Mouse (Mus musculus): ENCODE data around the gene Eomes.

Gene Eomes

DNA sequence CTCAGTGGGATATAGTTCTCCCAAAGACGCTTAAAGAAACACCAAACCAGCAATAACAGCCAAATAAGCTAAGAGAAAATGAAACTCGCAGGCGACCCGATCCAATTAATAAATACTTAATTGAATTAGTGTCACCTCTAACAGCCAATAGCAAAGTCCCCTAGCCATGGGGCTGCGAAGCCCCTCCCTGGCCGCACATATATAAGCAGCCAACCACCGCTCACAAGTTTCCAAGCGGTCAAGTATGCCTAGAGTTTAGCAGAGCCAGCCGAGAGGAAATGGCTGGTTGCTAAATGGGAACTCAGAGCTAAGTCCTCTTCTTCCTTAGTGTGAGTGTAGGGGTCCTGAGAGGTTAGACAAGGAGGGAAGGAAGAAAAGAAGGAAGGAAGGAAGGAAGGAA lies at the start of gene Eomes:
Gene Eomes (plus strand): TSS at position 252 of the 400 bp plus-strand sequence.
- in situ Hi-C loops (cut with MboI; ENCODE audit: unreplicated experiment in 2 of 2), result loop anchor here in 1 of 2 experiments (25.0 kb wide), 1 partner anchor 1416 kb away; no protein-coding TSS in a partner anchor

DNA sequence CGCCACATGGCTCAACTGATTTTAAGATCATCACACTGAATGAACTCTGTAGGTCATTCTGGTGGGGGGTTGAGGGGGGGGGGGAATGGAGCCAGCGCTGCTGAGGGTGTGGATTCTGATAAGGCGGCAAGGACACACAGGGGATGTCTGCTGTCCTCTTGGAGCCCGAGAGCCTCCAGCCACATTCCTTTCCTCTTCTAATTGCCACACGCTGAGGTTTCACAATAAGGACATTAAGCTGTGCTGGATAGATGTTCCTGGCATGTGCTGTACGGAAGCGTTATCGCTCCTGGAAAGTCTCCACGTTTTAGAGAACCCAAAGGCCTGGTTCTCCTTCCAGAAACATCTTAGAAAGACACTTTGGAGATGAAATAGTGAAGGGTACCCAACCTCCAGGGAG lies 33.2 kb upstream of the Eomes start:
- in situ Hi-C loops (cut with MboI; ENCODE audit: unreplicated experiment in 2 of 2), result no loop called here

DNA sequence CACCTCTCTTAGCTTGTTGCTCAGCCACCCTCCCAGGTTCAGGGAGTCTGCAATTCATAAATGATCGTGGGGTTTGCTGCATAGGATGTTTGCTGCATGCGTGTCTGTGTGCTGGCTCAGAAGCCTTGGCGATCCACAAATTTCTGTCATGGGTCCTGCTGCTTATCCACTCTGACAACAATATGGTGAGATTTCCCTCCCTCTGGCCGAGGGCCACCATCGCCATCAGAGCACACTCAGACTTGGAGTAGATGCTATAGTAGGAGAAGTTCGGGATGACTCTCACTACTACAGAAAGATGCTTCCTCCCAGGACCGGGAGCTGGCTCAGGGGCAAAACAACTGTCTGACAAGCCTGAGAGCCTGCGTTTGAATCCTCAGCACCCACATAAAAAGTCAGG lies 28.7 kb upstream of the Eomes start:
- in situ Hi-C loops (cut with MboI; ENCODE audit: unreplicated experiment in 2 of 2), result no loop called here

- in situ Hi-C loops (cut with MboI; ENCODE audit: unreplicated experiment in 2 of 2), result no loop called here
Observed at GRCm38 (mm10) chr9:118453427-118453826, 24.6 kb upstream of the Eomes start.

DNA sequence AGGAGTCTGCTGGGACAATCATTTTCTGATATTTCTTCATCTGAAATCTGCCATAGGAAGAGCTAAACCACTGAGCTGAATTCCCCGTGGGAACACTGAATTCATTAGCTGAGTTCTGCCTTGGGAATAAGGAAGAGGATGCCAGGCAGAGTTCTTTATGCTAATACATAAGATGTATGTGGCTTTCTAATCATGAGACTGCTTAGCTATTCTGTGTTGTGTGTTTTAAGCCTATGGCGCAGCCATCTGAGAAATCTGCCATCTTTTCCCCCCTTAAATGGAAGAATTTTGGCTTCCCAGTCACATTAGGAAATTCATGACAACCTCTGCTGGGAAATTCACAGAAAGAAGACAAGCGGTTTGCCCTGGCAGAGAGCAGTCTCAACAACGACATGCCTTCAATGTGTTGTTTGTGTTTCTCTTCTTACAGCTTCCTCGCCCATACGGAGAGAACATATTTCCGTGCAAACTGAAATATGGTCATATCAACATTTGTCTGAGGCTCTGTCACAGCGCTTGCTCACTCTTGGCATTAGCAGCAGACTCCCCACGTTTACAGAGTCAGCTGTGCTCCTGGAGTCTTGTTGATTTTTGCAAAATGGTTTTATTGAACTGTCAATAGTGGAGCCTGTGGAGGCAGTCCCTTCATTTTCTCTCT lies 22.7 kb upstream of the Eomes start:
- in situ Hi-C loops (cut with MboI; ENCODE audit: unreplicated experiment in 2 of 2), result no loop called here

- in situ Hi-C loops (cut with MboI; ENCODE audit: unreplicated experiment in 2 of 2), result no loop called here
Observed at GRCm38 (mm10) chr9:118456405-118456804, 21.6 kb upstream of the Eomes start.

GRCm38 (mm10) chr9:118458039-118458438 lies 20.0 kb upstream of the Eomes start:
- in situ Hi-C loops (cut with MboI; ENCODE audit: unreplicated experiment in 2 of 2), result no loop called here

GRCm38 (mm10) chr9:118464031-118464430 lies 14.0 kb upstream of the Eomes start:
- in situ Hi-C loops (cut with MboI; ENCODE audit: unreplicated experiment in 2 of 2), result no loop called here

DNA sequence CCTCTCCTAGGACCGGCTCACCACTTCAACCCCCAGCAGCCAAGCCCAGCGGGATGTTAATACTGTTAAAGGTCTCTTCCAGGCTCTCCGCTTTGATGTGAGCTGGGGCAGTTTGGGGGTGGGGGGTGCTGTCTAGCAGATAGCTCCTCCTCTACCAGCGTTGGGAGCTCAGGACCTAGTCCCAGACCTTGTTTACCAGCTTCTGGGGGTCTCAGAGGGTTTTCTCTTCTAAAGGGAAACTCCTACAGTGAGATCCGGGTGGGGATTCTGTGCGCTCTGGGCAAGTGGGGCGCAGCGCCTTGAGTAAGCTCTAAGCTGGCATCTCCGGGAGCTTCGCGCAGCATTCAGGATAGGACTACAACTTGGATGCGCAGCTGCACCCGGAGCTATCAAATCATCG lies 9.7 kb upstream of the Eomes start:
- in situ Hi-C loops (cut with MboI; ENCODE audit: unreplicated experiment in 2 of 2), result no loop called here

DNA sequence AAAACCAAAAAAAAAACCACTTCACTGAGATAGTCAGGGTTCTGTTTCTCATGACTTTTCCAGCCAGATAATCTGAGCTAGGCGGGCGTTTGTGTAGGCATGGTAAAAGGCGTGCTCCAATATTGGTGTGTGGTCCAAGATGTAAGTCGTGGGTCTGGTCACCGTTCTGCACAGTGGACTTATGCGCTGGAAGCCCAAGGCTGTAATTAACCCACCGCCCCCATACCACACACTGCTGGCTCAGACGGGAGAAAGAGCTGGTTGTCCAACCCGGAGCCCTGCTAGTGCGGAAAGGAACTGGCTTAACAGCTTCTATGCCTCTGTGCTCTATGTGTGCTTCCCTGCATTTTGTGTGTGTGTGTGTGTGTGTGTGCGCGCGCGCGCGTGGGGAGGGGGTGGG lies 8.7 kb upstream of the Eomes start:
- in situ Hi-C loops (cut with MboI; ENCODE audit: unreplicated experiment in 2 of 2), result no loop called here

DNA sequence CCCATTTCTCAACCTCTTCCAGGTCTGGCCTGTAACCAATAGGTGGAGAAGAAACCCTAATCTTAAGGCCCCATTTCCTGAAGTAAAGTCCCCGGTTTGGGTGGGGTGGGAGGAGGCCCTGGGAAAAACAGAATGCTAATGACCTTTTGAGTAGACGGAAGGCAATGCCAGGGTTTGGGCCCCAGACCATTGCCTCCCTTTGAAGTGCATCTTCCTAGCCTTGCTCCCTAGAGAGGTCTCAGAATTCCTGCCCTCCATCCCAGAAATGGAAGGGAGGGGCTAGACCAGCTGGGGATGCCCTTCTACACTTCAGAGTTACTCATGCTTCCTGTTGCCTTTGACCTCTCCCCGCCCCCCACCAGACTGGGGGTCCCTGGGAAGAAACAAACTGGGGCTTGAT lies 6.7 kb upstream of the Eomes start:
- in situ Hi-C loops (cut with MboI; ENCODE audit: unreplicated experiment in 2 of 2), result no loop called here

GRCm38 (mm10) chr9:118476211-118476765 lies 1.7 kb upstream of the Eomes start:
- in situ Hi-C loops (cut with MboI; ENCODE audit: unreplicated experiment in 2 of 2), result loop anchor here in 1 of 2 experiments (25.0 kb wide), 1 partner anchor 1414 kb away; no protein-coding TSS in a partner anchor

GRCm38 (mm10) chr9:118476766-118477271 lies 1.2 kb upstream of the Eomes start:
- in situ Hi-C loops (cut with MboI; ENCODE audit: unreplicated experiment in 2 of 2), result loop anchor here in 1 of 2 experiments (25.0 kb wide), 1 partner anchor 1415 kb away; no protein-coding TSS in a partner anchor

- in situ Hi-C loops (cut with MboI; ENCODE audit: unreplicated experiment in 2 of 2), result loop anchor here in 1 of 2 experiments (25.0 kb wide), 1 partner anchor 1415 kb away; no protein-coding TSS in a partner anchor
Observed at GRCm38 (mm10) chr9:118477281-118477931, 606 bp upstream of the Eomes start.

GRCm38 (mm10) chr9:118478458-118478838 lies 436 bp downstream of the Eomes start:
- in situ Hi-C loops (cut with MboI; ENCODE audit: unreplicated experiment in 2 of 2), result loop anchor here in 1 of 2 experiments (25.0 kb wide), 1 partner anchor 1416 kb away; no protein-coding TSS in a partner anchor

GRCm38 (mm10) chr9:118478839-118479507 lies 961 bp downstream of the Eomes start:
- in situ Hi-C loops (cut with MboI; ENCODE audit: unreplicated experiment in 2 of 2), result loop anchor here in 1 of 2 experiments (25.0 kb wide), 1 partner anchor 1417 kb away; no protein-coding TSS in a partner anchor

GRCm38 (mm10) chr9:118479508-118480291 lies 1.7 kb downstream of the Eomes start:
- in situ Hi-C loops (cut with MboI; ENCODE audit: unreplicated experiment in 2 of 2), result loop anchor here in 1 of 2 experiments (25.0 kb wide), 1 partner anchor 1417 kb away; no protein-coding TSS in a partner anchor

DNA sequence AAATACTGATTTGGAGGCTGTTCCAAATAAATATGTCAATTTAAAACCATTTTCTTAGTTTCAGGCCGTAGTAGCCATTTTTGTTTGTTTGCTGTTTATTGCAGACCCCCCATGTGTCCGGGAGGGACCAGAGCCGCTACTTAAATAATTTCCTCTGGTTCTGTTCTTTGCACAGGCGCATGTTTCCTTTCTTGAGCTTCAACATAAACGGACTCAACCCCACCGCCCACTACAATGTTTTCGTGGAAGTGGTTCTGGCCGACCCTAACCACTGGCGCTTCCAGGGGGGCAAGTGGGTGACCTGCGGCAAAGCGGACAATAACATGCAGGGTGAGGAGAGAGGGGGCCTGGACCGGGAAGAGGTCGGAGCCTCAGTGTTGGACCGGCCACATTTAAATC lies 2.3 kb downstream of the Eomes start:
- in situ Hi-C loops (cut with MboI; ENCODE audit: unreplicated experiment in 2 of 2), result loop anchor here in 1 of 2 experiments (25.0 kb wide), 1 partner anchor 1418 kb away; no protein-coding TSS in a partner anchor

DNA sequence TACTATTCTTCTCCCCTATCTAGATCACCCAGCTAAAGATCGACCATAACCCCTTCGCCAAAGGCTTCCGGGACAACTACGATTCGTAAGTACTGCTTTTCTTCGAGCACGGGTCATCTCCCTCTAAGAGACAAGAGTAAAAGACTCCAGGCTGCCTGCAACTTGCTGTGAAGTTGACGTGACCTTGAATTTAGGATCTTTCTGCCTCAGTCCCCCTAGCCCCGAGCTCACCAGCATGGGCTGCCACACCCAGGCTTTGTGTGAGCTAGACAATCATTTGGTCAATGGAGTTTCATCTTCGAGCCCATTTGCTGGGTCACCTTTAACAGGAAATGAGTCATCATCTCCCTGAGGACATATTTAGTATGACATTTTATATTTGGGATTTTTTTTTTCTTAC lies 4.2 kb downstream of the Eomes start:
- in situ Hi-C loops (cut with MboI; ENCODE audit: unreplicated experiment in 2 of 2), result loop anchor here in 1 of 2 experiments (25.0 kb wide), 1 partner anchor 1420 kb away; no protein-coding TSS in a partner anchor

Data from v-Abl transformed pro-B cells (cell line).